Mouse (Mus musculus): ENCODE measurements around the gene Hint3. TPM values are rescaled to one million over a fixed set of nuclear protein-coding genes. Genes with fewer than 3 reads are reported as not detected.
"Not testable (repeated sequence)": the region's sequence is repeated elsewhere in the genome, so short reads cannot be mapped to it uniquely, and the experiment has no call there.

Hint3 gene
- polyA plus RNA-seq, 1 experiment: 20.2 TPM

DNA sequence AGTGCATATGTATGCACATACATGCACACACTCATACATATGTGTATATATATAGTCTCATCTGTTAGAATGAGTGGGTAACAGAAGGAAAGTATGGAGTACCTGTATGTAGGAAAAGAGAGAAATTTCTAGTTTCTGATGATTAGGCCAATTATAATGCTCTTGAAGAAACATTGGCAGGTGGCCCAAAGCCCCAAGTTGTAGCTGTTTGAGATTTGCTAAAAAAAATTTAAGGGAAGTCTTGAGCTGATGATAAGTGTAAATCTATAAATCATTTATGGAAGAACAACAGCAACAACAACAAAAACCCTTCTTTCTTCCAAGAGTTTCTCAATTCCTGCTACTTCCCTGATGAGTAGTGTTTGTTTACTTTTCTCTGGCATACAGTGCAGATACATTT, 545 bp upstream of the Hint3 start:
- Histone ChIP-seq H3K4me1 (ENCODE audit: control insufficient read depth, insufficient read depth, low read length) (no peaks in the 10 kb centered on the region), H3K4me3 (ENCODE audit: insufficient read depth, low read length) (no peak overlapping the region)
- TF ChIP-seq POLR2A (IDR thresholded peaks at IDR 0.05; ENCODE audit: extremely low read depth, insufficient read depth, low read length) (no peak), CTCF (IDR thresholded peaks at IDR 0.05; ENCODE audit: extremely low read depth, insufficient read depth, low read length) (no peak)

DNA sequence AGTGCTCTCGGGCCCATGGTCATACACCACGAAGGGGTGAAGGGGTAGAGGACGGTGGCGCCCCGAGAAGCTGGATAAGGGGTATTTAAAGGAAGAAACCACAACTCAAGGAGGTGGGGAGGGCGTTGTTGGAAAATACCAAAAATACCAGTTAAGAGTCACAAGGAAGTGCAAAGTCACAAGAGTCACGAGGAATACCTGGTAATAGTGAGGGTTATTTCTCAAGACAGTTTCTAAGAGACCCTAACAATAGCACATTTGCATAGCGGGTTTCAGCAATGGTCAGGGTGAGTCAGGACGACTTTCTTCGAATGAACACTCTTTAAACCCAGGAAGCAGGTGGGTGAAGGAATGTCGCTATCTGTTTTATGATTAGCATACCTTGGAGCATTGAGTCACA, 988 bp downstream of the Hint3 start:
- H3K4me1 ChIP-seq (ENCODE audit: control insufficient read depth, insufficient read depth, low read length); H3K4me3 ChIP-seq (ENCODE audit: insufficient read depth, low read length); H3K27ac ChIP-seq (ENCODE audit: insufficient read depth, low read length): not testable (repeated sequence)

More for the DNA sequence above, 545 bp upstream of the Hint3 start:
- no peak overlapping the region for H3K27ac ChIP-seq (ENCODE audit: insufficient read depth, low read length)

GRCm38 (mm10) chr10:30627548-30627947, 1.9 kb downstream of the Hint3 start:
- H3K4me3 ChIP-seq (ENCODE audit: insufficient read depth, low read length): no peak overlapping the region
- TF ChIP-seq CTCF (IDR thresholded peaks at IDR 0.05; ENCODE audit: extremely low read depth, insufficient read depth, low read length) (no peak), POLR2A (IDR thresholded peaks at IDR 0.05; ENCODE audit: extremely low read depth, insufficient read depth, low read length) (no peak)
- H3K4me1 ChIP-seq (ENCODE audit: control insufficient read depth, insufficient read depth, low read length): no peaks in the 10 kb centered on the region
- no peak overlapping the region for H3K27ac ChIP-seq (ENCODE audit: insufficient read depth, low read length)

DNA sequence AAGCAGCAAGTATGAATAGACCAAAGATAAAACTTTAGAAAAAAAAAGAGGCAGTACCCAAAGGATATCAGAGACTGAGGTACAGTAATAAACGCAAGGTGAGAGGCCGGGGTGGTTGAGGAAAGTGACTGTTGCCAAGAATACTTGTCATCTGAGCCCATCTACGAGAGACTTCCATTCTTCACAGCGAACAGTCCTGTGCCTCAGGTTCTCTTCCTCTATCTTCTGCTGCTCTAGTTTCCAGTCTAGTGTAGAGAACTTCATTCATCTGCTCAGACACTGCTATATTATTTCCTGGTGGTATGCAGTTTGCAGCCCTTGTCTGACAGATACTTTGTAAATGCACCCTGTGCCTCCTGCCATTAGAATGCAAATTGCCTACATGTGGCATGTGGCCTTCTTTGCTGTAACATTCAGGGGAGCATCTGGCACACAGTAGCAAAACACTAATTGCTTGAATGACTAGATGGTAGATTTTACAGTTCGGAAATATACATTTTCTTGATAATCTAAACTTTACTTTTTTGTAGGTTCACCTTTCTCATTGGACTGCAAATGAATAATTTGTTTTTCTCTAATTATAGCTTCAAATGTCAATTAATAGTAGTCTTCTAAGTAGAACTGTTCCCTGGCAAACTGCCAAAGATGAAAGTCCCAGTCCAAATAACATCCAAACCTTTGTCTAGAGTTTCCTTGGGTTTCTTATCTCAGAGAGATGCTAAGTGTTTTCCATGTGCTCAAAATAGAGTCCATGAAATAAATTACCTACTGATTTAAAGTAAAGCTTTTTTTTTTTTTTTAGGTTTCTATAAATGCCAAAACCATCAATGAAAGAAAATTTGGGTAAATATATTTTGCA, 5.0 kb downstream of the Hint3 start:
- Histone ChIP-seq H3K4me3 (ENCODE audit: insufficient read depth, low read length) (no peak overlapping the region), H3K27ac (ENCODE audit: insufficient read depth, low read length) (no peak overlapping the region), H3K4me1 (ENCODE audit: control insufficient read depth, insufficient read depth, low read length) (no peaks in the 10 kb centered on the region)
- no peak for TF ChIP-seq POLR2A (IDR thresholded peaks at IDR 0.05; ENCODE audit: extremely low read depth, insufficient read depth, low read length)
- TF ChIP-seq CTCF (IDR thresholded peaks at IDR 0.05; ENCODE audit: extremely low read depth, insufficient read depth, low read length): no peak

GRCm38 (mm10) chr10:30622928-30623327, 6.5 kb downstream of the Hint3 start:
- H3K27ac ChIP-seq (ENCODE audit: insufficient read depth, low read length): no peak overlapping the region
- no peak for TF ChIP-seq CTCF (IDR thresholded peaks at IDR 0.05; ENCODE audit: extremely low read depth, insufficient read depth, low read length)
- TF ChIP-seq POLR2A (IDR thresholded peaks at IDR 0.05; ENCODE audit: extremely low read depth, insufficient read depth, low read length): no peak
- H3K4me3 ChIP-seq (ENCODE audit: insufficient read depth, low read length): no peak overlapping the region
- H3K4me1 ChIP-seq (ENCODE audit: control insufficient read depth, insufficient read depth, low read length): no peaks in the 10 kb centered on the region

DNA sequence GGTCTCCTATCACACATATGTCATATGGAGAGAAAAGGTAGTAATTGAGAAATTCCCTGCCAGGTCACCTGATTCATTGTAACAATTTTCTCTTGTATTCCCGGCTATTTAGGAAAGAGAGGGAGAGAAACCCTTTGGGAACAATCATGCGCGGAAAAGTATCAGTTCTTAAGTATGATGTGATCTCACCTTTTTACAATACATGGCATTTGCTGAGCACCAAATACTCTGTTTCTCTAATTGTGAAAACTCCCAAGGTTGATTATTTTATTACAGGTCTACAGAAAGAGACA, 10.6 kb downstream of the Hint3 start:
- Histone ChIP-seq H3K4me3 (ENCODE audit: insufficient read depth, low read length) (peak overlapping the region; percentile 61; the same call in 1 of the 2 replicates), H3K4me1 (ENCODE audit: control insufficient read depth, insufficient read depth, low read length) (no peaks in the 10 kb centered on the region; the same call in 1 of the 2 replicates), H3K27ac (ENCODE audit: insufficient read depth, low read length) (no peak overlapping the region)
- TF ChIP-seq POLR2A (IDR thresholded peaks at IDR 0.05; ENCODE audit: extremely low read depth, insufficient read depth, low read length) (no peak), CTCF (IDR thresholded peaks at IDR 0.05; ENCODE audit: extremely low read depth, insufficient read depth, low read length) (no peak)

DNA sequence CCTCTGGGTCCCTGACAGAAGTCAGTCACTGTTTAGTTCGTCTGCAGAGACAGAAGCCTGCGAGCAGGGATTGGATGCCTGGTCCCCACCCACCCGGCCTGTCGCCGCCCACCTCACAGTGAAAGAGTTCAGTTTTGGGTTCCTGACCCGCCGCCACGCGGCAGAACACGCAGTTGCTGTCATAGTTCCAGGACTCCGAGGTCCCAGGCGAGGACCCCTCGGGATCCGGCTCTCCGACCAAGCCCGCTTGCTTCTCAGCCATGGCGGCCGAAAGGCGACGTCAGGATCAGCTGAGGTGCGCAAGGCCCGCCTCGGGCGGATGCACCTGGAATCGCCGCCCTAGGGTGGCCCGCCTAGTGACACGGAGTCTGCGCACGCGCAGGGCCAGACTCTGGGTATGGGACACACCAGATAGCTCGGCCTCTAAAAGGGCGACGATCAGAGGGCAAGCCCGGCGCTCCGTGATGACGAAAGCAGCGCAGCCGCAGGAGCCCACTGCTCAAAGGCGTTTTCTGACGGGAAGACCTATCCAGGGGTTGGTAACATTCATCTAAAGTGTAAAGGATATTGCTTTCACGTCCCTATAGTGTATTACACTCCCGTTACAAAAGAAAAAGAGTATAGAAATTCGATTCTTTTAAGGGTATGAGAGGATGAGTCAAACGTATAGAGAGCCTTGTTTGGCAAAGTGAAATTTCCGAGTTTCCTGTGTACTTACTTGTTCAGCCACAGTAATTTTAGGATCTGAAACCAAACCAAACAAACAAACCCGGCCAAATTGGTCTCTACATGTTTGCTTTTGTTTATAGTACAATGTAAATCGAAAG, 11.1 kb downstream of the Hint3 start:
- peak overlapping the region; percentile 61 for H3K4me3 ChIP-seq (ENCODE audit: insufficient read depth, low read length)
- no peaks in the 10 kb centered on the region; the same call in 1 of the 2 replicates for H3K4me1 ChIP-seq (ENCODE audit: control insufficient read depth, insufficient read depth, low read length)
- TF ChIP-seq CTCF (IDR thresholded peaks at IDR 0.05; ENCODE audit: extremely low read depth, insufficient read depth, low read length): no peak
- TF ChIP-seq POLR2A (IDR thresholded peaks at IDR 0.05; ENCODE audit: extremely low read depth, insufficient read depth, low read length): peak; percentile 78
- peak overlapping the region; percentile 49 for H3K27ac ChIP-seq (ENCODE audit: insufficient read depth, low read length)

GRCm38 (mm10) chr10:30613039-30613438, 16.4 kb downstream of the Hint3 start:
- Histone ChIP-seq H3K27ac (ENCODE audit: insufficient read depth, low read length) (no peak overlapping the region), H3K4me1 (ENCODE audit: control insufficient read depth, insufficient read depth, low read length) (no peaks in the 10 kb centered on the region; the same call in 1 of the 2 replicates), H3K4me3 (ENCODE audit: insufficient read depth, low read length) (no peak overlapping the region)
- TF ChIP-seq CTCF (IDR thresholded peaks at IDR 0.05; ENCODE audit: extremely low read depth, insufficient read depth, low read length) (no peak), POLR2A (IDR thresholded peaks at IDR 0.05; ENCODE audit: extremely low read depth, insufficient read depth, low read length) (no peak)

DNA sequence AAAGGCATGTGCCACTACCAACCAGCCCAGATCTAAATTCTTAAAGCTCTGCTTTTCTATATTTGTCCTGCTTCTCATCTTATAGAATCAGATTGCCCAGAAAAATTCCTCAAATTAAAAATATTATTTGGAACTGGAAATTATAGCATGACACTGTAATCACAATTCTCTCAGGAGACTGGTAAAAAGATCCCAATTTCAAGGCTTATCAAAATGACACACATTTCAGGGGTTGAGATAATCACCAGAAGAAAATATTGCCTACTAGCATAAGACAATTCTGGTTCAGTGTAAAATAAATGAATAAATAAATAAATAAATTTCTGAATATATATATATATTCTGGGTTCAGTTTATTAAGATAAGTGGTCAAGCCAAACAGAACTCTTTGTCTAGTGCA, 19.8 kb downstream of the Hint3 start:
- no peak for TF ChIP-seq CTCF (IDR thresholded peaks at IDR 0.05; ENCODE audit: extremely low read depth, insufficient read depth, low read length)
- TF ChIP-seq POLR2A (IDR thresholded peaks at IDR 0.05; ENCODE audit: extremely low read depth, insufficient read depth, low read length): no peak

GRCm38 (mm10) chr10:30608109-30608508, 21.3 kb downstream of the Hint3 start:
- no peak overlapping the region for H3K4me3 ChIP-seq (ENCODE audit: insufficient read depth, low read length)
- H3K4me1 ChIP-seq (ENCODE audit: control insufficient read depth, insufficient read depth, low read length): no peaks in the 10 kb centered on the region
- TF ChIP-seq POLR2A (IDR thresholded peaks at IDR 0.05; ENCODE audit: extremely low read depth, insufficient read depth, low read length) (no peak), CTCF (IDR thresholded peaks at IDR 0.05; ENCODE audit: extremely low read depth, insufficient read depth, low read length) (no peak)
- no peak overlapping the region for H3K27ac ChIP-seq (ENCODE audit: insufficient read depth, low read length)

More for the DNA sequence above, 19.8 kb downstream of the Hint3 start:
- no peak overlapping the region for H3K4me3 ChIP-seq (ENCODE audit: insufficient read depth, low read length)
- H3K4me1 ChIP-seq (ENCODE audit: control insufficient read depth, insufficient read depth, low read length): no peaks in the 10 kb centered on the region
- no peak overlapping the region for H3K27ac ChIP-seq (ENCODE audit: insufficient read depth, low read length)

Measured in cortical plate, adult 2 months (tissue).